Mouse (Mus musculus) forelimb bud, embryonic 11.5 days (tissue): ENCODE data around the gene Zfp420.
A peak's percentile ranks its signal among the peaks of the same experiment; 100 is the strongest.
"Not testable (repeated sequence)": the region's sequence is repeated elsewhere in the genome, so short reads cannot be mapped to it uniquely, and the experiment has no call there.

Experiments
- DNase-seq: peaks from one replicate; pipeline ENCODE4 v3.0.0-alpha.2; 2012; ENCODE audit warnings: low read depth, low spot score

The Zfp420 gene

DNA sequence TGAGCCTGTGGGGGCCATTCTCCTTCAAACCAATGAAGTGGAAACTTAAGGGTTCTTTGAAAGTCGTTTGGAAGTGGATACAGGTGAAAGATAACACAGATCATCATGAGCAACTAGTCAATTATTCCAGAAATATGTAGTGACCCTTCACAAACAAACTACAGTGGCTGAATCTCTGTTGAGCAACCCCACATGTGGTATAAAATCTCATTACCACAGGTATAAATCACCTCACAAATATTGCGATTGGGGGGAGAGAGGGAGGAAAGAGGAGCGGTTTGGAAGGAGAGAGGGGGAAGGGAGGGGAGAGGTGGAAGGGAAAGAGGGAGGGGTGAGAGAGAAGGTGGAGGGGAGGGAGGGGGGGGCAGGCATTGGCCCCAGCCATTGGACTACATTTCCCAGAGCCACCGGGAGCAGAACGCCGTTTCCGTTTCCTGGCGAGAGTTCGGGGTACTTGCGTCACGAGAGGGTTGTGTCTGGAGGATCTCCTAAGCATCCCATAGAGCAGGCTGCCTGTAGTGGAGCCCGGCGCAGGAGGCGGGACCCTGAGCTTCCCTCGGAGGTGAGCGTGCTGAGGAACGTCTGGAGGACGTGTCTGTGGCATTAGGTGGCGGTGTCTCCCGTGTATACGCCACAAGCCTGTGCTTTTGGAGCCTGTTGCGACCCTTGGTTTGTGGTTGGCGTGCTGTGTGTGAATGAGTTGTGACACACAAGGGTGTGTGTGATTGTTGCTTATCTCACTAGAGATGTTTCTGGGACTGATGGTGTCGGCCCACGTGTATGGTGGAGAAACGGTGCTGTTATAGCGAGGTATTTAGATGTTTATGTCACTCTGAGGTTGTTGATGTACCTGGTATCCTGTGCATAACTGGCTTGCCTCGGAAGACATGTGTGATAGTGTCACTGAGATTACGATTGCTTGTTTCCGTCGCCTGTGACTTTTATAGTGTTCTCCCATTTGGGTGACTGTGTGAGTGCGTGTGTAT lies at the start of gene Zfp420:
Zfp420 (plus strand) TSS at position 448 of the 986 bp plus-strand sequence.
- DNase-seq, result peak; percentile 88

DNA sequence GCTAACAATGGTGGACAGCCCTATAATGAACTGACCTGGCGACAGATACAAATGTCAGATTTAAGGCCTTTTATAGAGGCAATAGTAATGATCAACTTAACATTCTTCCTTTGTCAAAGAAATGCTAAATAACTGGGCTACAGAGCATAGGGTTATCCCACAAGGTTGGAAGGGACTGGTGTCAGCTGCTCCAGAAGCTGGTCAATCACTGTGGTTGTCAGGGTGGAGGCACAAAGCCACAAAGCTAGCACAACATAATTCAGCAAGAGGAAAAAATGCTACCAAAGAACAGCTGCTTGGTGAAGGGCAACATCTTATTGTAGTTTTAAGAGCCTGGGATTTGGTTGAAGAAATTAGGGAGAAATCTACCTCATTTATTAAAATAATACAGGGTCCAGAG lies 47.5 kb upstream of the Zfp420 start:
- DNase-seq, result no peak

GRCm38 (mm10) chr7:29814381-29814780 lies 45.4 kb upstream of the Zfp420 start:
- DNase-seq, result no peak

DNA sequence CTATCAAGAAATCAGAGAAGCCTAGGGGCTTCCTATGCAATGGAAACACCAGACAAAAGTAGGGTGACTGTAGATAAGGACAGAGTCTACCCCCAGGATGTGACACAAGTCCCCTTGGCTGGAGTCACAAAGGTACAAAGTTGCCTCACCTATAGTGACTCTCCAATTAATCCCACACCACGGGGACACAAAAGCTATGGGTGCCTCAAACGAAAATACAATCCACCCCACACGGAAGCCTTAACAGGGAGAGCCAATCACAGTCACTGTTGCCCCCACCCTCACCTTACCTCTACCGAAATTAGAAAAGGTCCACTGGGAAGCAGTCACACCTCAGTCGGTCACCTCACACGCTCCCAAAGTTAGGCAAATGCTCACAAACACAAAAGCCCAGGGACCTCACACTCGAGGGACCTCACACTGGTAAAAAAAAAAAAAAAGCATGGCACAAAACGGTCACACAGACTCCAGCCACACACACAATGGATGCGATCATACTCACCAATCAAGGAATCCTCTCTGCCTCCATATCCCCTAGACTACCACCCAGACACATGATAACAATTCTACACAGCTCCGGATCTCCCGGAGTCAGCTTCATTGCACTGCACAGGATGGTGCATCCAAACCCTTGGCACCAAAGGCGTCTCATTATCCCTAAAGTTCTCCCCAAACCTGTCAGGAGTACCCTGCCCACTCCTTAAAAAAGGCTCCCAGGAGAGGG lies 44.6 kb upstream of the Zfp420 start:
- DNase-seq, result no peak

DNA sequence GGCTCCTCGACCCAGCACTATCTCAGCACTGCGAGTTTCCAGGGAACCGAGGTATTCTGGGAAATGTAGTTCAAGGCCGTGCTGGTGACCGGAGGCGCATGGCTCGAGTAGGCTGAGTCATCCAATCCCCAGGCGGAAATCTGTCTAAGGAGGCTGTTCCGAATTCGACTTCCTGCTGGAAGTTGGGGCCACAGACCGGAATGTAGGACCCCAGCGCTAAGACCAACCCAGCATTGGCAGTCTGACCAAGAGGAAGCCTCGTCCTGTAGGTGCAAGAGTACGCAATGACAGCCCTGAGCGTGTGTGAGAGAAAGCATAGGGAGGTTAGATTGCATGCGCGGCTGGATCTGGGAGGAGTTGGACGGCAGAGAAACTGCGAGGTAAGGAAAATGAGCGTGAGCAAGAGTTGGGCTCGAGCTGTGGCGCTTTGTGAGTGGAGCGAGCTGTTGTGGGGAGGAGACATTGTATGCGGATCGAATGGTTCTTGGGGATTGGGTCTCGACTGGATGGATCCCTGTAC lies 43.8 kb upstream of the Zfp420 start, which contains the start of gene Zfp790:
Zfp790 (plus strand) TSS at position 205 of the 520 bp plus-strand sequence.
- peak; percentile 94 for DNase-seq

- DNase-seq, result peak; percentile 74
Observed at GRCm38 (mm10) chr7:29818619-29819254, 41.0 kb upstream of the Zfp420 start.

DNA sequence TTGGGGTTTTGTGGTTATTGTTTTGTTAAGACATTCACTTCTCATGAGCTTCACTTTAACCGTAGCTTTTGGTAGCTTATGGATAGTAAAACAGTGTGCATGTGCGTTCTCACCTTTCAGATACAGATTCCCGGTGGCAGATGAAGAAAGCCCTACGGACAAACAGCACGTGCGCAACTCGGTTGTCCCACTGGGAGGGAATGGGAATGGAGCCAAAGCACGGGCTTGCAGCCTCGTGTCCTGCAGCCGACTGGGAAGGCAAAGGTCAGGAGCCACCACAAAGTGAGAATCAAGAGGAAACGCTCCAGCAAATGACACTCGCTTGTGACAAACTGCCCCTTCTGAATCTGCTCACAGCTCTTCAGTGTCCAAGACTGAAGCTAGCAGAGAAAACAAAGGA lies 31.8 kb upstream of the Zfp420 start:
- no peak for DNase-seq

GRCm38 (mm10) chr7:29829804-29830203 lies 30.0 kb upstream of the Zfp420 start:
- no peak for DNase-seq

DNA sequence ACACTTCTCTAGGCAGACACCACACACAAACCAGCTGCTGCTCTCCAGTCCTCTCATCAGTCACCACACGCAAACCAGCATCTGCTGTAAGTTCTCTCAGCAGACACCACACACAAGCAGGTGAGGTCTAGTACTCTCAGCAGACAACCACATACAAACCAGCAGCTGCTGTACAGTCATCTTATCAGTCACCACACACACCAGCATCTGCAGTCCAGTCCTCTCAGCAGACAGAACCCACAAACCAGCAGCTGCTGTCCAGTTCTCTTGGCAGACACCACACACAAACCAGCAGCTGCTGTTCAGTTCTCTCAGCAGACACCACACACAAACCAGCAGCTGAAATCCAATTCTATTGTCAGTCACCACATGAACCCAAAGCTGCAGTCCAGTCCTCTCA lies 23.0 kb upstream of the Zfp420 start:
- DNase-seq, result no peak

DNA sequence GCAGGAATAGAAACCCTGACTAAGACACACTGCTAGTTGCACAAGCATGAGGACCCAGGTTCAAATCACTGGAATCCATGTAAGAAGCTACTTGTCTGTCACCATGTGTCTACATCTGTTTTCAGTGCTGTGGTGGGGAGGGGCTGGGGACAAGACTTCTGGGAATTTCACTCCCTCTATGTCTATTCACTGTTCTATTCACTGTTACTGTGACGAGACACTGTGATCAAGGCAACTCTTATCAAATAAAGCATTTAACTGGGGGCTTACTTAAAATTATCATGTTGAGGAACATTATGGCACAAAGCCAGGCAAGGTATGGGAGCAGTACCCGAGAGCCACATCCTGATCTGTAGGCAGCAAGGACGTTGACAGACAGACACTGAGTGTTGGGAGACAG lies 20.5 kb upstream of the Zfp420 start:
- DNase-seq, result no peak

- no peak for DNase-seq
Observed at GRCm38 (mm10) chr7:29842105-29842504, 17.7 kb upstream of the Zfp420 start.

DNA sequence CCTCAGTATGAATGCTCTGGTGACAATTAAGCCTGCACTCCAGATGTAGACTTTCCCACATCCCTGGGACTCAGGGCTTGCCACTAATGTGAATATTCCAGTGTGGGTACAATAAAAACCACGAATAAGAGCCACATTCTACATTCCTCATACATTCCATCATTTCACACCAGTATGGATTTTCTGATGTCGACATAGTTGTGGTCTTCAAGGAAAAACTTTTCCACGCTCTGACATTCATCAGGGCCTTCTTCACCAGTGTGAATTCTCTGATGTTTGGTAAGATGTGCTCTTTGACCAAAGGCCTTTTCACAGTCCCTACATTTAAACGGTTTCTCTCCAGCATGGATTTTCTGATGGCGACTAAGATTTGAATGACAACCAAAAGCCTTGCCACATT lies 15.2 kb upstream of the Zfp420 start:
- DNase-seq, result no peak

GRCm38 (mm10) chr7:29852831-29853218 lies 7.0 kb upstream of the Zfp420 start:
- no peak for DNase-seq

GRCm38 (mm10) chr7:29853219-29853842 lies 6.4 kb upstream of the Zfp420 start, which contains the start of gene Zfp940:
Zfp940 (minus strand) TSS chr7:29853669.
- peak; percentile 90 for DNase-seq

DNA sequence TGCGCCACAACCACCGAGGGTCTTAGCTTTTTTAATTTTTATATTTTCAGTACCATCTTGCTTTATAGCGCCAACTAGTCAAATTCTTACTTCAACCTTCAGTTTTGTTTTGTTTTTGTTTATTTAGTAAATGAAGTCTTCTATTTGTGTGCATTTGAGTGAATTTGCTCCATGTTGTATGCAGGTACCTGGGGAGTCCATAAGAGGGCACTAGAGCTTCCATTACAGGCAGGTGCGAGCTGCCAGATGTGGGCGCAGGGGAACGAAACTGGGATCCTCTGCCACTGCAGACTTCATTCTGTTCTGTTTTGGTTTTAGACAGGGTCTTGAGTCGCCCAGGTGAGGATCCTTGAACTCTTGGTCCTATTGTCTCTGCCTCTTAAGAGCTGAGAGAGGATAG lies 1.9 kb downstream of the Zfp420 start:
- DNase-seq, result no peak

DNA sequence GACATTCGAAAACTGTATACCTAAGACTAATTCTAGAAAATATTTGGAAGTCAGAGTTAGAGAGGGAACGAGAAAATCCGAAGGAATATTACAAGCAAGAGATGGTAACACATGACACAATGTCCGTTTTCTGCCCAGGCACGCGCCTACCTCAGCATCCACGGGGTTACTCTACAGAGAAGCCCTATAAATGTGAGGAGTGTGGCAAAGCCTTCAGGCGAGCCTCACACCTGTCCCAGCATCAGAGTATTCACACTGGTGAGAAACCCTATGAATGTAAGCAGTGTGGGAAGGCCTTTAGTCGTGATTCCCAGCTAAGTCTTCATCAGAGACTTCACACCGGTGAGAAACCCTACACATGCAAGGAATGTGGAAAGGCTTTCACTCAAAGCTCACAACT lies 14.5 kb downstream of the Zfp420 start:
- DNase-seq, result no peak

- DNase-seq, result not testable (repeated sequence)
Observed at GRCm38 (mm10) chr7:29877561-29877960, 17.8 kb downstream of the Zfp420 start.

DNA sequence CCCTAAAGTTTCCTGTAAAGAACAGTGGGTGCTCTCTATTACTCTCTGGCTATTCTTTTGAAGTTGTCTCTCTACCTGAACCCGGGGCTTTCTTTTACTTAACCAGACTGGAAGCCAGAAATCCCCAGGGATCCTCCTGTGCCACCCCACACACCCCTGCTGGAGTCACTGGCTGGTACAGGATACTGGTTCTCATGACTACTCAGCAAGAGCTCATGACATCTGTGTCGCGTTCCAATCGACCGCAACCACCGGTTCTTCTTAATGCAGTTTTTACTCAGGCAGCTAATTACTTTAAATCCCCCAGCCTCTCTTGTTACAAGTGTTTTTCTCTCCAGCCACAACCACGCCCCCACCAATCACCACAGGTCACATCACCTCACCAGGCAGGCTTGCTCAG lies 20.3 kb downstream of the Zfp420 start:
- DNase-seq, result no peak

DNA sequence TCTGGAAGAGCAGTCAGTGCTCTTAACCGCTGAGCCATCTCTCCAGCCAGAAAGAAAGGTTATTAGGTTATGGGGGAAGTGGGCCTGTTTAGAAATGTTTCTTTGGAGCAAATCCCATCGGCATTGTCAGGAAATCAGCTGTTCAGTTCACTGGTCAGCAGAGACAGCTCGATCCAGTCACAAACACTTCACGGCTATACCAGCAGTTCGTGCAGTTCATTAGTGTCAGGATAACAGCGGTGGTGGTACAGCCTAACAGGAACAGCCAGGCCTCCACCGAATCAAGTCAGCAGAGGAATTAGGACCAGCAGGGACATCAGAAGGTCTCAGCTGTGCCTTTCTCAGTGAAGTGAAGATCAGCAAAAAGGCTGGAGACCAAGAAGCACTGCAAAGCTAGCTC lies 21.1 kb downstream of the Zfp420 start:
- DNase-seq, result no peak

GRCm38 (mm10) chr7:29890501-29890900 lies 30.7 kb downstream of the Zfp420 start:
- DNase-seq, result no peak

GRCm38 (mm10) chr7:29892756-29893155 lies 33.0 kb downstream of the Zfp420 start:
- no peak for DNase-seq
